Mouse (Mus musculus) frontal cortex, postnatal 25 days (tissue): ENCODE data around the gene Tlcd2.

Source experiments
- DNase-seq, 2 experiments: peaks; one replicate each; pipeline ENCODE4 v3.0.0; 2022; ENCODE audit warnings: low spot score in 2 of 2

Tlcd2 gene

DNA sequence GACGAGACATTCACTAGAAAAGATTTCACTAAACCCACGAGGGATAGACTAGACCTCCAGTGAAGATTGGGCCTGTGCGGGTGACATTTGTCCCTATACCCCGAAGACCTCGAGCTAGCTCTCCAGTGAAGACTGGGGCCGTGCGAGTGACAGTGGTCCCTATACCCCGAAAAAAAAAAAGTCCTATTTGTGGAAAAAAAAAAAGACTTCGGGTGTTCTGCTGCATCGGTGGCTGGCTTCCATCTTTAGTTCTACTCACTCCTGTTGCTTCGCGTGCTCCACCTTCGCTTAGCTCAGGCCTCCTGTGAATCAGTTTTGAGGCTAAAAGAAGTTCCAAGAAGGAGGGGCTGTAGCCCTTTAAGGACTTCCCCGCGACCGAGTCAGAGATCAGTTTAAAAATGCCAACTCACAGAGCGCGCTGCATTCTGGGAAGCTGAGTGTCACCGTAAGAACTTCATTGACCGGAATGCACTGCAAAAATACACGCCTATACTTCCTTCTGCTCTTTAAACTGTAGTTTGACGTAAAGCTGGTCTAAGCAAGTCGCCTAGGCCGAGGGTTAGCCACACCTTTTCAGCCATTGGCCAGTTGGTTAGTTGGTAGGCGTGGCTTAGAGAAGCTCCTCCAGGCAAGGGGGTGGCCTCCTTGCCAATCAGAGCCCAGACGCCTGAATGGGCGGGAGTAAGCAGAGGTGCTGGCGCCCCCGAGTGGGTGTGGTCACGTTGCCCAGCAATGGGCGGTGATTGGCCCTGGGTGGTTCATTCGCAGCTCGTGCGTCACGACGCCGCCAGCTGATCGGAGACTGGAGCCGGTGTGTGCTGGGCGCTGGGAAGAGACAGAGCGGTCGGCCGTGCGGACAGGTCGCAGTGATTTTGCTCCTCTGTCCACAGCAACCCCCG lies at the start of gene Tlcd2:
TSS of gene Tlcd2 (plus strand) at position 872 of the 899 bp plus-strand sequence.
- DNase-seq = peak; percentile 94 to 98

GRCm38 (mm10) chr11:75415096-75415495 lies 46.4 kb upstream of the Tlcd2 start:
- no peak for DNase-seq

GRCm38 (mm10) chr11:75415994-75416393 lies 45.5 kb upstream of the Tlcd2 start:
- no peak for DNase-seq

GRCm38 (mm10) chr11:75420037-75420436 lies 41.5 kb upstream of the Tlcd2 start:
- no peak for DNase-seq

- no peak for DNase-seq
These were observed 40.6 kb upstream of the Tlcd2 start for GRCm38 (mm10) chr11:75420810-75421374.

DNA sequence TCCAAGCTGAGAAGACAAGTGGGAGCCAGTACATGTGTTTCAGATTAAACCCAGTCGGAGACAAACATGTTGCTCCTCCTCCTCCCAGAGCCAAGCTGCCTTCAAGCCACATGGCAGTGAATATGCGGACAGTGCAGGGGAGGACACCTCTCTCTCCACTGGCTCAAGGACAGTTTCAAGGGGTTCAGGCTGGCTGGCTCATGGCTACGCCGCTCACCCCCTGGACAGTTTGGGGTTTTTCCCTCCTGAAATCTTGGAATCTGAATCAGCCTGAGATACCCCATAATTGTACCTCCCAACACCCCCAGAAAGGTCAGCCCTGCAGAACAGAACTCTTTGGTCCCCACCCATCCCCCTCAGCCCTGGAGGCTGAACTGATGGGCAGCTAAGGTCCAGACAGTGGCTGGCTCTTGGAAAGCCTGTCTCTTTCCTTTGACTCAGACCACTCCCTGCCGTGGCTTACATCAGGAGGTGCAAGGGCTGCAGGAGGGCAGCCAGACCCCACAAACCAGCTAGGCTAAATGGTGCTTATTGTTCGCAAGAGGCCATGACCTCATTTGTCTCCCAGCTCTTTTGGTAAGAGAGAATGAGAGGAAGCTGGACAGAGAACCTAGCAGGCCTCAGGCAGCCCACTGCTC lies 40.0 kb upstream of the Tlcd2 start:
- no peak for DNase-seq

GRCm38 (mm10) chr11:75422013-75422792 lies 39.3 kb upstream of the Tlcd2 start, which contains the start of gene Serpinf1:
Gene Serpinf1 (minus strand): TSS chr11:75422701.
- no peak for DNase-seq

GRCm38 (mm10) chr11:75423091-75423490 lies 38.4 kb upstream of the Tlcd2 start:
- DNase-seq = no peak

GRCm38 (mm10) chr11:75424033-75424432 lies 37.5 kb upstream of the Tlcd2 start:
- DNase-seq = no peak

- no peak for DNase-seq
These were observed 37.1 kb upstream of the Tlcd2 start for GRCm38 (mm10) chr11:75424459-75424858.

GRCm38 (mm10) chr11:75429019-75429705 lies 32.4 kb upstream of the Tlcd2 start:
- DNase-seq = no peak

GRCm38 (mm10) chr11:75431307-75431706 lies 30.2 kb upstream of the Tlcd2 start:
- DNase-seq = peak; percentile 46 to 63

DNA sequence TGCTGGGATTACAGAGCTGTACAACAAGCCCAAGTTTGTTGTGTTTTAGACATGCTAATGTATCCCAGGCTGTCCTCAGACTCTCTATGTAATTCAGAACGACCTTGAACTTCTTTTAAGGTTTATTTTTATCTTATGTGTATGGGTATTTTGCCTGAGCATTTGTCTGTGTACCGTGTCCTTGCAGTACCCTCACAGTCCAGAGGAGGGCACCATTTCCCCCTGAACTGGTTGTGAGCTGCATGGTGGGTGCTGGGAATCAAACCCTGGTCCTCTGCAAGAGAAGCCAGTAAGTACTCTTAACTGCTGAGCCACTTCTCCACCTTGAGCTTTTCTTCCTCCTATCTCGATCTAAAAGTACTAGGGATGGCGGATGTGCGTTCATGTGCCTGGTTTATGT lies 27.4 kb upstream of the Tlcd2 start:
- no peak for DNase-seq

GRCm38 (mm10) chr11:75438194-75438593 lies 23.3 kb upstream of the Tlcd2 start:
- no peak for DNase-seq

DNA sequence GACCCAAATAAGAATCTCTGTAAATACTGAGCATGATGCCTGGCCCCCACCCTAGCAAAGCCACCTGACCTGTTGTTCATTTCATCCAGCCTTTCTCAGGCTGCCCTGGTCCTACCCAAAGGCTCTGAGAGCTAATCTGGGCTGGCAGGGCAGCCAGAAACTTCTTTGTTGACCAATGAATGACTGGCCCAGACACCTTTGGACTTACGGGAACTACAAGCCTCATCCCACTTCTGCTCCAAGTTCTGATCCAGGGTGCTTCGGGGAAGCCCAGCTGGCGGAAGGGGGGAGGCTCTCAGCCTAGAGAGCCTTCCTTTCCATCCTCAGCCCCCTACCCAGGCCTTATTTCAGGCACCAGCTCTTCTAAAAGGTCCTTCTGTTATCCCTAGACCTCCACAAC lies 22.7 kb upstream of the Tlcd2 start:
- DNase-seq = no peak

DNA sequence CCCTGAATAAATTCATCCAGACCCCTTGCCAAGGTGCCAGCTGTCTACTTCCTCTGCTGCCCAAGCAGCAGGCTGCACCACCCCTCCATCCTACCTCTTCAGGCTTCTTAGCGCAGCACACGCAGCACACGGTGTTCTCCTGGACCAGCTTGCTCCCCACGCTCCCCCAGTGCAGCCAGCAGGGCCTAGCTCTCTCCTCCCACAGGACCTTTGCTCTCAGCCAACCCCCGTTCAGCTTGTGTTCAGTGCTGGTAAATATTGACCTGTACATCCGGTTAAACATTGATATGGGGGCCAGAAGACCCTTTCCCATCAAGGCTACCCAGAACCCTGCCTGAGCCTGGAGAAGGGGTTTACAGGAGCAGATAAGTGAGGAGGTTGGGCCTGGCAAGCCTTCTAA lies 22.2 kb upstream of the Tlcd2 start, which contains the start of gene Serpinf2:
TSS of gene Serpinf2 (minus strand) at position 229 of the 400 bp plus-strand sequence.
- no peak for DNase-seq

DNA sequence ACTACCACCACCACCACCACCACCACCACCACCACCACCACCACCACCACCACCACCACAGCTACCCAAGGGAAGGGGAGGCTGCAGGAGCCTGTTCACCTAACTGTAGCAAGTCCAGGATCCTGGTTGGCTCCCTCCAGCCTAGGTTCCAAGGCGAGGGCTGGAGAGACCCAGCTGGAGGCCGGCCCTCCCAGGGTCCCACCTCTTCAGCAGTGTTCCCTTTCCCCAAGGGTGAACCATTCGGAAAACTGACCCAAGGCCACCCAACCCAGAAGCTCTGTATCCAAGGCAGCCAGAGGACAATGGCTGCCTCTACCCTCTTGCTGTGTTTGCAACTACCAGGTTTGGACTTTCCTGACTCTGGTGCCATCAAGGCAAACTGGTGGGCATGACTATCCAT lies 21.6 kb upstream of the Tlcd2 start:
- DNase-seq = no peak

DNA sequence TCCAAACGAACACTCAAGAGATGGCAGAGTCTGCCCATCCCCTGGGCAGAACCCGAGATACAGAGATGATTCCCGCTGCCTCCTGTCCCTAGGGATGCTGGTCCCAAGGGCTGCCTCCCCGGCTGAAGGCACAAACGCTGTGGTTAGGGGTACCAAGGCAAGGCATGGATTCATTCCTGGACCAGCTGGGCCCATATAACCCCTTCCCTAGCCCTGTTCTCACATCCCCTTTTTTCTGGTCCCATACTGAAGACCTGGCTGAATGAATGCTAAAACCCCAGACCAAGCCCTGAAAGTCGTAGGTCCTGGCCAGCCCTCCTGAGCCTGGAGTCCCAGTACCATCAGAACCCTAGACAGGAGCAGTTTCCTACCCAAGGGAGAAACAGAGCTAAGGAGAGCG lies 20.5 kb upstream of the Tlcd2 start:
- no peak for DNase-seq

DNA sequence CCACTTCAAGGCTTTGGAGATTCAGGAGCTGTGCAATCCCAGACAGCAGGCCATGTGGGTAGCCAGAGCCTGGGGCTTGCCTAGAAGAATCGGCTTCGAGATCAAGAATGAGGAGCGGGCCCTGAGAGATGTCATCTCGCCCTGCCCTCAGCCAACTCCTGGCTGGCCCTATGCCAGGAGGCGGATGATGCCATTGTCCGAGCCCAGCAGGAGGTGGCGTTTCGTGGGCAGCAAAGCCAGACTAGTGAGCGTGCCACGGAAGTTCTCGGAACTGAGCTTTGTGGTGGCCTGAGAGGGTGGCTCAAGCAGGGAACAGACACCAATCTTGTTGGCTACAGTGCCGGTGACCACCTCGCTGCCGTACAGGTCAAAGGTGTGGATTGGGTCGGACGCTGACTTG lies 19.9 kb upstream of the Tlcd2 start:
- no peak for DNase-seq

- DNase-seq = no peak
These were observed 17.8 kb upstream of the Tlcd2 start for GRCm38 (mm10) chr11:75443711-75444110.

- DNase-seq = no peak
These were observed 12.9 kb upstream of the Tlcd2 start for GRCm38 (mm10) chr11:75448575-75448974.
